Mouse (Mus musculus) CH12.LX (cell line): ENCODE measurements at regions not wholly inside any gene's neighbourhood (a gene's known extent, or its start where the extent isn't known, plus 50 kb on each side); places are given as distances from the start of the nearest gene placed in this dataset.

ENCODE experiments used
- CTCF ChIP-seq, 2 experiments: IDR thresholded peaks in 1 of 2; conservative IDR thresholded peaks in 1 of 2; 2 replicates each; pipeline ENCODE4 v1.5.1; 2011 to 2012; ENCODE audit warnings: low read depth in 2 of 2, low read length in 2 of 2, improper control_type of control experiment in 1 of 2, inconsistent platforms in 1 of 2, mild to moderate bottlenecking in 1 of 2, moderate library complexity in 1 of 2
- MAX ChIP-seq: IDR thresholded peaks from 2 replicates; pipeline ENCODE4 v1.6.1; 2011; ENCODE audit warnings: low read length, improper control_type of control experiment
- POLR2A ChIP-seq: IDR thresholded peaks from 2 replicates; pipeline ENCODE4 v1.6.1; 2011; ENCODE audit warnings: low read depth, mild to moderate bottlenecking, improper control_type of control experiment, low read length
- POLR2AphosphoS2 ChIP-seq: IDR thresholded peaks from 2 replicates; pipeline ENCODE4 v1.6.1; 2011; ENCODE audit warnings: low read depth, low read length, improper control_type of control experiment
- RAD21 ChIP-seq: IDR thresholded peaks from 2 replicates; pipeline ENCODE4 v1.6.1; 2011; ENCODE audit warnings: low read depth, mild to moderate bottlenecking, low read length, improper control_type of control experiment, moderate library complexity

DNA sequence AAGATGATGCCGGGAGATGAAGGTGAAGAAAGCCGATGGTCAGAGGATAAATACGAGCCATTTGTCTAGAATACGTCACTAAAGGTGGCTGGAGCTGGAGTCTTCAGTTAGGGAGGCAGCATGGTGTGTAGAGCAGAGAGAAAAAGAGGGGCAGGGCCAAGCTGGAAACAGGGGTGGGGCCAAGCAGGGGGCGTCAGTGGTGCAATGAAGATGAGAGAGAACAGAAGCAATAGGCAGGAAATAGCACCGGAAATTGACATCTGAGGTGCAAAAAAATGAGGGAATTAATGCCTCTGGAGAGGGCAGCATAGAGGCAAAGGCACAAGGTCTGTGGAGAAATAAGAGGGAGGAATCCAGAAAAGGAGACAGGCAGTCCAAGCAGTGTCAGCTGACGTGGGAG is 165.4 kb downstream of the Zfp36l2 start:
- TF ChIP-seq MAX (no peak), CTCF (conservative IDR thresholded peaks at IDR 0.05 in 1 of 2, IDR thresholded peaks at IDR 0.05 in 1 of 2; ENCODE audit: low read depth in 2 of 2, low read length in 2 of 2) (no peak), POLR2A (no peak), POLR2AphosphoS2 (no peak), RAD21 (no peak)
